Mouse (Mus musculus) heart, adult 11 months (tissue): ENCODE data around the gene Inmt.

Experiments
- DNase-seq: peaks from one replicate; pipeline ENCODE4 v3.0.0; 2022

The Inmt gene

GRCm38 (mm10) chr6:55174741-55175181, at the start of gene Inmt:
Gene Inmt, minus strand, starts transcription at chr6:55175043.
- DNase-seq = peak; percentile 96

- peak; percentile 97 for DNase-seq
Observed at GRCm38 (mm10) chr6:55223986-55224385, 49.1 kb upstream of the Inmt start.

- DNase-seq = peak; percentile 85
Observed at GRCm38 (mm10) chr6:55218232-55218631, 43.4 kb upstream of the Inmt start.

GRCm38 (mm10) chr6:55214541-55214940, 39.7 kb upstream of the Inmt start:
- peak; percentile 98 for DNase-seq

GRCm38 (mm10) chr6:55210423-55211365, 35.9 kb upstream of the Inmt start:
- DNase-seq = peak; percentile 97

GRCm38 (mm10) chr6:55207786-55208185, 32.9 kb upstream of the Inmt start:
- DNase-seq = peak; percentile 53

GRCm38 (mm10) chr6:55203931-55204330, 29.1 kb upstream of the Inmt start:
- DNase-seq = no peak

- peak; percentile 100 for DNase-seq
Observed at GRCm38 (mm10) chr6:55202913-55203910, 28.4 kb upstream of the Inmt start, which contains the start of gene Mindy4. Gene Mindy4, plus strand, starts transcription at chr6:55203383.

GRCm38 (mm10) chr6:55199047-55199446, 24.2 kb upstream of the Inmt start:
- peak; percentile 98 for DNase-seq

GRCm38 (mm10) chr6:55193171-55193570, 18.3 kb upstream of the Inmt start:
- DNase-seq = peak; percentile 91

GRCm38 (mm10) chr6:55191537-55191936, 16.7 kb upstream of the Inmt start:
- DNase-seq = peak; percentile 92

GRCm38 (mm10) chr6:55189406-55189805, 14.6 kb upstream of the Inmt start:
- DNase-seq = no peak

GRCm38 (mm10) chr6:55187827-55188226, 13.0 kb upstream of the Inmt start:
- peak; percentile 79 for DNase-seq

- peak; percentile 82 for DNase-seq
Observed at GRCm38 (mm10) chr6:55182655-55183430, 8.0 kb upstream of the Inmt start.

- peak; percentile 97 for DNase-seq
Observed at GRCm38 (mm10) chr6:55179560-55179959, 4.7 kb upstream of the Inmt start.

- peak; percentile 89 for DNase-seq
Observed at GRCm38 (mm10) chr6:55177060-55177732, 2.4 kb upstream of the Inmt start.

- DNase-seq = peak; percentile 97
Observed at GRCm38 (mm10) chr6:55175892-55176291, 1.0 kb upstream of the Inmt start.

GRCm38 (mm10) chr6:55175456-55175855, 613 bp upstream of the Inmt start:
- DNase-seq = peak; percentile 96

- no peak for DNase-seq
Observed at GRCm38 (mm10) chr6:55173941-55174349, 898 bp downstream of the Inmt start.

GRCm38 (mm10) chr6:55173171-55173570, 1.7 kb downstream of the Inmt start:
- DNase-seq = peak; percentile 90

- no peak for DNase-seq
Observed at GRCm38 (mm10) chr6:55171638-55172037, 3.2 kb downstream of the Inmt start.

GRCm38 (mm10) chr6:55169818-55170217, 5.0 kb downstream of the Inmt start:
- no peak for DNase-seq
